Mouse (Mus musculus) erythroblast, embryonic 14.5 days (primary cell): Measurements from ENCODE around the gene Vmn1r234. TPM values are rescaled to one million over a fixed set of nuclear protein-coding genes. Genes with fewer than 3 reads are reported as not detected.
"Not testable (repeated sequence)": the region's sequence is repeated elsewhere in the genome, so short reads cannot be mapped to it uniquely, and the experiment has no call there.

Source experiments
- H3K27me3 ChIP-seq: 2 replicates; pipeline ENCODE4 v1.6.1; 2012; ENCODE audit warnings: inconsistent platforms; ENCODE audit not compliant: control insufficient read depth
- H3K36me3 ChIP-seq: 2 replicates; pipeline ENCODE4 v1.6.1; 2012; ENCODE audit warnings: mild to moderate bottlenecking, inconsistent platforms; ENCODE audit not compliant: control insufficient read depth
- H3K4me1 ChIP-seq: 2 replicates; pipeline ENCODE4 v1.6.1; 2012; ENCODE audit warnings: inconsistent platforms; ENCODE audit not compliant: control insufficient read depth
- H3K4me3 ChIP-seq: replicated peaks from 2 replicates; pipeline ENCODE3; 2012; ENCODE audit warnings: moderate library complexity, mild to moderate bottlenecking, inconsistent platforms
- H3K9me3 ChIP-seq: 2 replicates; pipeline ENCODE4 v1.6.1; 2012; ENCODE audit warnings: low read length, inconsistent platforms, mixed read lengths; ENCODE audit not compliant: control insufficient read depth
- GATA1 ChIP-seq: IDR thresholded peaks from 2 replicates; pipeline ENCODE4 v1.6.1; 2012; ENCODE audit warnings: low read length, inconsistent platforms, mixed read lengths
- TAL1 ChIP-seq: IDR thresholded peaks from 3 replicates; pipeline ENCODE4 v1.6.1; 2012; ENCODE audit warnings: low read length, inconsistent platforms, mixed read lengths
- polyA plus RNA-seq: library from polyadenylated mRNA; stranded (reverse); fragments of >175 nt; gene quantifications from 2 replicates; pipeline ENCODE4 v1.2.3, GENCODE M21; 2012

Gene Vmn1r234
- polyA plus RNA-seq, result 0.01 TPM in 2 replicates

- Histone ChIP-seq H3K9me3 (no peaks in the 10 kb centered on the region), H3K4me3 (no peak within 1 kb of the TSS), H3K36me3 (no peaks in the 10 kb centered on the region), H3K27me3 (no peaks in the 10 kb centered on the region), H3K4me1 (no peaks in the 10 kb centered on the region)
- TF ChIP-seq GATA1 (no peak), TAL1 (no peak)
Measured at GRCm38 (mm10) chr17:21225787-21226186, at the start of gene Vmn1r234. Gene Vmn1r234 (plus strand): TSS chr17:21226087.

GRCm38 (mm10) chr17:21211081-21211480 is 14.8 kb upstream of the Vmn1r234 start:
- H3K4me1 ChIP-seq, H3K36me3 ChIP-seq, H3K9me3 ChIP-seq, H3K4me3 ChIP-seq, H3K27me3 ChIP-seq: not testable (repeated sequence)

DNA sequence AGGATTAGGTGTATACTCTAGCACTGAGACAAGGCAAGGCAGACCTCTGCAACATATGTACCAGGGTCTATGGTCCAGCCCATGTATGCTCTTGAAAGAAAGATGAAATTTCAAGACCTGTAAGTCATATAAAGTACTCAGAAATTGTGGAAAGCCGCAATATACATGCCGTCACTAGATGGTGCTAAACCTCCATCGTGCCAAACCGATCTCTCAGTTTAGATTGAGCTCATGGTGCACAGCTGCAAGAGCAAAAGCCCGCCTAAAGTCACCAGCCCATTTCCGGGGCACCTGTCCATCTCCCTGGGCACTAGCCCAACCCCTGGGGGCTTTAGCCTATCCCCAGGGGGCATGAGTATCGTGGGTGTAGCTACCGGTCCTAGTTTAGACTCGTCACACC is 5.8 kb downstream of the Vmn1r234 start:
- H3K4me3 ChIP-seq, result no peak overlapping the region

GRCm38 (mm10) chr17:21256111-21256510 is 30.2 kb downstream of the Vmn1r234 start, which contains the start of gene Vmn1r235:
Gene Vmn1r235 (plus strand): TSS chr17:21256411.
- H3K4me3 ChIP-seq, result no peak within 1 kb of the TSS
- no peaks in the 10 kb centered on the region for H3K9me3 ChIP-seq
- TF ChIP-seq TAL1, result no peak
- TF ChIP-seq GATA1, result no peak
- no peaks in the 10 kb centered on the region for H3K36me3 ChIP-seq
- no peaks in the 10 kb centered on the region for H3K4me1 ChIP-seq
- no peaks in the 10 kb centered on the region for H3K27me3 ChIP-seq

More for the DNA sequence above, 5.8 kb downstream of the Vmn1r234 start:
- Histone ChIP-seq H3K27me3 (no peaks in the 10 kb centered on the region), H3K4me1 (no peaks in the 10 kb centered on the region), H3K9me3 (no peaks in the 10 kb centered on the region), H3K36me3 (no peaks in the 10 kb centered on the region)
- TF ChIP-seq TAL1, result no peak
- no peak for TF ChIP-seq GATA1

GRCm38 (mm10) chr17:21272103-21272502 is 46.2 kb downstream of the Vmn1r234 start:
- Histone ChIP-seq H3K4me1 (no peaks in the 10 kb centered on the region), H3K4me3 (no peak overlapping the region), H3K9me3 (no peaks in the 10 kb centered on the region), H3K27me3 (no peaks in the 10 kb centered on the region), H3K36me3 (no peaks in the 10 kb centered on the region)
- TF ChIP-seq TAL1, result no peak
- TF ChIP-seq GATA1, result no peak

DNA sequence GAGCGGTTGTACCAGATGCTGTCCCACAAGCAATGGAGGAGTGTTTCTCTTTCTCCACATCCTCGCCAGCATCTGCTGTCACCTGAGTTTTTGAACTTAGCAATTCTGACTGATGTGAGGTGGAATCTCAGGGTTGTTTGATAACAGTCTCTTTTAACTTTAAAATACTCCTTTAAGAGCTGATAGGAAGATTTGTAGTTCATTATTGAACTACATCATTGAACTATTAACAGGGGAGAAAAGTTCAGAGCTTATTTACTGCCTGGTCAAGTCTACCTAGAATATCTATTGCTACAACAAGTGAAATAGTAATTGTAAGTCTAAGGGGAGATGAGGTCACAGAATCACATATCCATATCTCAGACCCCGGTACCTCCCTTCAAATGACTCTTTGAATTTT is 56.8 kb downstream of the Vmn1r234 start, which contains the start of gene Vmn1r236:
Vmn1r236 (plus strand) TSS at position 301 of the 400 bp plus-strand sequence.
- TF ChIP-seq GATA1 (no peak), TAL1 (no peak)
- H3K9me3 ChIP-seq, result no peaks in the 10 kb centered on the region
- no peaks in the 10 kb centered on the region for H3K4me1 ChIP-seq
- H3K4me3 ChIP-seq, result no peak within 1 kb of the TSS
- no peaks in the 10 kb centered on the region for H3K36me3 ChIP-seq
- H3K27me3 ChIP-seq, result no peaks in the 10 kb centered on the region

DNA sequence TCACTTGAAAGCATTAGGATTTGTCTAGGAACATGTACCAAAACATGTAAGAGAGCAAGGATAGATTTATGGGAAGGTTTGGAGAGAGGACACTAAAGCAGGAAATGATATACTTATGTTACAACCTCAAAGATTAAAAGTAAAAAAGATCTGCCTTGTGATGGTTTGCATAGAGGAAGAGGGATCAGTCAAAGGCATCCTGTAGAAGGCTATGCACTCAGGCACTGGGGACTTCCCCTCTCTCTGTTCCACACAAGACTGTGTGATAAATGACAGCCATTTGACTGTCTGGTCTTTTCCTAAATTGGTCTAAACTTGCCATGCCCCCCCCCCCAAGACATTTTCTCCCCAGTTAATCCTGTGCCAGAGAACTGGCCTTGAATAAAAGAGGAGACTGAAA is 58.5 kb downstream of the Vmn1r234 start:
- TF ChIP-seq GATA1 (no peak), TAL1 (no peak)
- H3K4me3 ChIP-seq, result no peak overlapping the region
- no peaks in the 10 kb centered on the region for H3K27me3 ChIP-seq
- no peaks in the 10 kb centered on the region for H3K9me3 ChIP-seq
- no peaks in the 10 kb centered on the region for H3K4me1 ChIP-seq
- no peaks in the 10 kb centered on the region for H3K36me3 ChIP-seq

Other genes starting within 250 kb of the Vmn1r234 start
- gene Vmn1r233, start 229.6 kb upstream of the Vmn1r234 start, polyA plus RNA-seq, result not detected in 2 replicates
- gene Zfp160, start 217.2 kb upstream of the Vmn1r234 start, polyA plus RNA-seq, result 0.06 TPM in 2 replicates
- 0.04 TPM in 1 of 2 replicates, not detected in the other for gene Vmn1r235, start 30.3 kb downstream of the Vmn1r234 start, polyA plus RNA-seq
- not detected in 2 replicates for gene Vmn1r236, start 56.9 kb downstream of the Vmn1r234 start, polyA plus RNA-seq
- not detected in 2 replicates for gene Vmn1r237, start 85.8 kb downstream of the Vmn1r234 start, polyA plus RNA-seq
- not detected in 2 replicates for gene Zfp677, start 157.7 kb downstream of the Vmn1r234 start, polyA plus RNA-seq
- not detected in 2 replicates for gene Zfp54, start 197.1 kb downstream of the Vmn1r234 start, polyA plus RNA-seq
- 0.03 and 0.04 TPM in 2 replicates for gene Zfp51, start 224.3 kb downstream of the Vmn1r234 start, polyA plus RNA-seq